Mouse (Mus musculus) spleen, adult 2 months (tissue): Measurements from ENCODE around the gene Pls1.

Experiments
- CTCF ChIP-seq: fragments of 200-500 bp; IDR thresholded peaks from 2 replicates; pipeline ENCODE4 v1.5.1; 2011; ENCODE audit warnings: mild to moderate bottlenecking, inconsistent platforms; ENCODE audit not compliant: insufficient read depth, insufficient read length, insufficient replicate concordance; ENCODE audit errors: extremely low read depth
- POLR2A ChIP-seq: fragments of 200-500 bp; IDR thresholded peaks from 2 replicates; pipeline ENCODE4 v1.6.1; 2011; ENCODE audit warnings: low read depth, low read length, inconsistent platforms

DNA sequence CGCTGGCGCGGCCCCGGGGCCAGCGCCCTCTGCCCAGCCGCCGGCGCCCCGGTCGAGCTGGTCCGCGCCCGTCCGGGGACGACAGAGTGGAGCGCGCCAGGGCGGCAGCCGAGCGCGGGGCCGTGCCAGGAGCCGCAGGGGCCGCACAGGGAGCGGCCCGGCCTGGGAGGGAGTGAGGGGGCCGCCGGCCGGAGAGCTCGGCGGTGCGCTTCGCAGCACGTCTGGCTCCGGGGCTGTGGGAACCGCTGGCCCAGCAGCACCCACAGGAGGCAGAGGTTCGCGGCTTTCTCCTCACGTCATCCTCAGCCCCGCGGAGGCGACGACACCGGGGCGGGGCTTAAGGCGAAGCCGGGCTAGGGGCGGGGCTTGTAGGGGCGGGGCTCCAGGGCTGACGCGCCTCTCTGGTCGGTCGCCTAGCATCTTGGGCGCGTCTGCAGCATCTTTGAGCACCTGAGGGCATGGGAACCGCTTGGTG lies 95.0 kb downstream of the Pls1 start, which contains the start of gene Trpc1:
- TF ChIP-seq CTCF (no peak), POLR2A (no peak)
